Mouse (Mus musculus) right cerebral cortex, adult 2 months (tissue): ENCODE measurements around the gene Stk35.
"Not testable (repeated sequence)": the region's sequence is repeated elsewhere in the genome, so short reads cannot be mapped to it uniquely, and the experiment has no call there.

Experiments used
- DNase-seq, 2 experiments: peaks; one replicate each; pipeline ENCODE4 v3.0.0; 2021 to 2022; ENCODE audit warnings: low spot score in 2 of 2

Gene Stk35

DNA sequence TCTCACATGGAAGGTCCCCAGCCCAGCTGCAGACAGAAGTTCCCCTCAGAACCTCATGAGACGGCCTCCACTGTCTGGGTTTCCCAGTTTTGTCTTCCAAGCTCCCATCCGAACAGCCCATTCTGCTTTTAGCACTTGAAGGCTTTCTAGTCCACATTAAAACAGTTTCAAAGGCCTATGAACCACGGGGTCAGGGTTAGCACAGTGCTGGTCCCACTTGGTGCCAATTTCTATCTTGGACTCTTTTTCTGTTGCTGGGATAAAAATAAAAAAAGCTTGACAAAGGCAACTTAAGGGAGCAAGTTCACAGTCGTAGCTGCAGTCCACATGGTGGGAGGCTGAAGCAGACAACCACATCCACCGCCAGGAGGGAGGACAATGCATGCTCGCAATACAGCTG lies 34.6 kb downstream of the Stk35 start:
- no peak for DNase-seq

DNA sequence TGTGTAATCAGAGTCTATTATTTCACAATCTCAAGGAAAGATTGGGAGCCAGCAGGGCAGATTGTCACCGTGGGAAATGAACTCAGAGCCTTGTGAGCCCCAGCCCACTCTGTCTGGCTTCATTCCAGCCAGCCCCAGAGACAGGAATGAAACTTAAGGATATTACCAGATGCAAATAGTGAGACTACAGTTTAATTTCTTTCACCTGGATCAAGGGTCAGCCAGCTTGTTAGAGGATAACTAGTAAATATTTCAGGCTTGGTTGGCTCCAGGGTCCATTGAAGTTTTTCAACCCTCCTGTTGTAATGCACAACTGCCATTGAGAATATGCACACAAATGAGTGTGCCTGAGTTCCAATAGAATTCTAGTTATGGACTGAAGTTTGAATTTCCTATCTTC lies 36.6 kb downstream of the Stk35 start:
- DNase-seq: no peak

- no peak for DNase-seq
Measured at GRCm38 (mm10) chr2:129838321-129838720, 38.0 kb downstream of the Stk35 start.

GRCm38 (mm10) chr2:129845826-129846225 lies 45.5 kb downstream of the Stk35 start:
- DNase-seq: no peak

GRCm38 (mm10) chr2:129846501-129846900 lies 46.2 kb downstream of the Stk35 start:
- DNase-seq: no peak

GRCm38 (mm10) chr2:129849078-129849477 lies 48.8 kb downstream of the Stk35 start:
- not testable (repeated sequence) for DNase-seq

- peak; percentile 35 to 44 for DNase-seq
Measured at GRCm38 (mm10) chr2:129851512-129851911, 51.2 kb downstream of the Stk35 start.

DNA sequence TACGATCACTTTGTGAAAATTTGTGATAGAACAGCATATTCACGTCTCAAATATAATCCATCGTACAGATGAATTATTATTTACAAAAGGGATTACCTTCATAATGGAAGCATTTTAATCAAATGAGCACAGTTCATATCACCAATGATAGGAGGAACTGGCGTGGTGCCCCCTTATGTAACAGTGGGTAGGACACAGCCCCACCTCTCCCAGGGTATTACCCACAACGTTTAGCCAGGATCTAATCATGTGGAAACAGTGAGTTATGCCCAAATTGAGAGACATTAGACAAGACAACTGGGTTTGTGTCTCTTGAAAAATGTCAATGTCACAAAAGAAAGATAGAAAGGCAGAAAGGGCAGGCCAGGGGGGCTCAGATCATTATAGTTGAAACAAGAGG lies 62.9 kb downstream of the Stk35 start:
- DNase-seq: no peak

GRCm38 (mm10) chr2:129864958-129865357 lies 64.6 kb downstream of the Stk35 start:
- DNase-seq: peak; percentile 34 to 39

DNA sequence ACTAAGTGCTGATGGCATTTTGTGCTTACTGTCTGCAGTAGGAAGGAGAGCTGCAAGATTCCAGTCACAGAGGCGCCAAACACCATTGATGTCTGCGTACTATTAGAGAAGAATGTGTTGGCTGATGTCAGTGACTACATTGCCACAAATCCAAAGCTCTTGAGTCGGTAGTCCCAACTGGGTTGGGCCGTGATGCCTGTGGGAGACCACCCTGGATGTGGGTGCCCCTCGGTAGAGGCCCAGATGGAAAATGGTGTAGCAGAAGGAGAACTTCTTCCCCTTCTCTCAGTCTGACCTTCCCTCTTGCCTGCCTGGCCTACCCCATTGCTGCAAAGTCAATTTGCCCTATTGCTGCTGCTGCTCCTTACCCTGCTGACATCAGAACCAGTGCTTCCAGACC lies 68.8 kb downstream of the Stk35 start:
- DNase-seq: no peak

GRCm38 (mm10) chr2:129871246-129871645 lies 70.9 kb downstream of the Stk35 start:
- no peak for DNase-seq

DNA sequence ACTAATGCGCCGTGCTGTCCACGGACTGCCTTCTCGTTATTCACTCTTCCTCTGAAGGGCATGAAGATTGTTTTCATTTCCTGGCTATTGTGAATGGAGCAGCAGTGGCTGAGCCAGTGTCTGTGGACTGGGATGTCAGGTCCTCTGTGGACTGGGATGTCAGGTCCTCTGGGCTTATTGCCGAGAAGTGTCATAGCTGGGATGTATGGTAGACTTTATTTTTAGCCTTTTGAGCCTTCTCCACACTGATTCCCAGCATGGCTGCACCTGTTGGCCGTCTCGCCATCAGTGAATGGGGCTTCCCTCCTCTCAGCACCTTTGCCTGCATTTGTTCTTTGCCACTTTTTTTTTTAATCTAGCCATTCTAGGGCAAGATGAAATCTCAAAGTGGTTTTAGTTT lies 71.8 kb downstream of the Stk35 start:
- no peak for DNase-seq

DNA sequence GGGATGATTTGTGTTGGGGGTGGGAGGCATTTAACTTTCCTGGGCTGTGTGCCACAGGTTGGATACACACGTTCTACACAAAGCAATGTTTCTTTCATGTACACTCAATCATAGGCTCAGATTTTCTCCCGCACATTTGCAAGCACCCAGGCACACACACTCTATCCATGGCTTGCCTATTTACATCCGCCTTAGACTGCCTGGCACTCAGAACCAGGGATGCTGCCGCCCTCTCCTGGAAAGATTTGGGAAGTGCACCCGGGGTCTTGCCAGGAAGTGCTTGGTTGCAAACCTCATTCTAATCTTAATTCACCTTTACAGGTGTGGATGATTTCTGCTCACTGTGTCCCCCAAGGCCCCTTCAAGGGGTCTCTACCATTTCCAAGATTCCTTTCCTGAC lies 73.2 kb downstream of the Stk35 start:
- peak; percentile 90 to 92 for DNase-seq

GRCm38 (mm10) chr2:129874084-129874483 lies 73.8 kb downstream of the Stk35 start:
- no peak for DNase-seq

DNA sequence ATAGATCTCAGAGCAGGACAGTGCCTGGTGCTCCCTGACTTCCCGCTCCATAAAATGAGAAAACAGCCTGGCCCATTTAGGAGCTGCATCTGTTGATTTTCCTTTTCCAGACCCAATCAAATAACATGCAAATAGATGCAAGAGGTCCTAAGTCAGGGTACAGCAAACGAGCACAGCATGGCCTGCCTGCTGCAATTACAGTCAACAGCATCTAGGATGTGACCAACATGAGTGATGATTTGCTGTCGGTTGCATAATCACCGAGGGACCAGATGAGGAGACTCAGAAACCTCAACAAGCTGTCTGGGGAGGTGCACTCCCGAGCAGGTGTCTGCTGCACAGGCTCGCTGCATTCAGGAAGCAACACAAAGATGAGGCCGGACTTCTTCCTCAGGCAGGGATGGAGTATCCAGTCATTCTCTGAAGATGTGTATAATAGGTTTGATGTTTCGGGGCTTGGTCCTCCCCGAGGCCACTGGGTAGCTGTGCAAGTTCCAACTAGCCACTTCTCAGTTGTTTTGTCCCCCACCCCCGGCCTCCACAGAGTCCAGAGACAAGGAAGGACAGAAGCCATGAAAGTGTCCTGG lies 74.3 kb downstream of the Stk35 start:
- DNase-seq: no peak

GRCm38 (mm10) chr2:129876935-129877334 lies 76.6 kb downstream of the Stk35 start:
- no peak for DNase-seq

DNA sequence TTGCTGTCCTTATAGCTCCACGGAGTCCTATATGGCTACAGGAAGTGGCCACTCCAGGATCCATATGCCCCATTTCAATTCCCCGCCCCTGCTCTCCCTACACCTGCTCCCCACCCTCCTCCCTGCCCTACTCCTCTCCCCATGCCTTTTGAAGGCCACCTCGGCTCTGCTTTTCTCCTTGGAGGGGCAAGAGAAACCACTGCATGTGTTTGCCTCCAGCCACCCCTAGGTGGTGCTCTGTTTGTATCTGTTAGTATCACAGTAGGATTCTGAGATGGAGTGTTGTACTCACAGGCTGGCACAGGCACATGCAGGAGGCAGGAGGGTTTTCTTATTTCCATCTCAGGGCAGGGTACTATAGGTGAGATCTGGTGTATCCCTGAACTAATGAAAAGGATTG lies 79.5 kb downstream of the Stk35 start:
- DNase-seq: peak; percentile 75 to 84

DNA sequence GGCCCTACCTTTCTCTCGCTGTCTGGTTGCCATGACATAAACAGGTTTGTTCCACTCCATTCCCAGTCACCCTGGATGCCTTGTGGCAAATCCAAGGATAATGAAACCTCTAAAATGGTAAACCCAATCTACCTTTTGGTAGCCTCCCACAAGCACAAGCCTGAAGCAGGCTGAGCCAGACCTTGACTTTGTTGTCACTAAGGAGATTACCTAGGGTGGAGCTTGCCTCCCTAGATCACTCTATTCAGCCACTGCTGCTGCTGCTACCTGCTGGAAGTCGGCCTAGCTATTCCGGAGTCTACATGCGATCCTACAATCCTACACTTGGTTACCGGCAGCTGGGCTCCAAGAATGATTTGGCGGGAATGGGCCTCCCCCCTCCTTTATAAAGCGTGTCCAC lies 79.9 kb downstream of the Stk35 start:
- DNase-seq: no peak

GRCm38 (mm10) chr2:129881886-129882285 lies 81.6 kb downstream of the Stk35 start:
- DNase-seq: no peak
